Mouse (Mus musculus): ENCODE data around the gene Senp8. TPM values are rescaled to one million over a fixed set of nuclear protein-coding genes. Genes with fewer than 3 reads are reported as not detected.
A peak's percentile ranks its signal among the peaks of the same experiment; 100 is the strongest.

The Senp8 gene
- polyA plus RNA-seq, 1 experiment = 6.1 TPM

DNA sequence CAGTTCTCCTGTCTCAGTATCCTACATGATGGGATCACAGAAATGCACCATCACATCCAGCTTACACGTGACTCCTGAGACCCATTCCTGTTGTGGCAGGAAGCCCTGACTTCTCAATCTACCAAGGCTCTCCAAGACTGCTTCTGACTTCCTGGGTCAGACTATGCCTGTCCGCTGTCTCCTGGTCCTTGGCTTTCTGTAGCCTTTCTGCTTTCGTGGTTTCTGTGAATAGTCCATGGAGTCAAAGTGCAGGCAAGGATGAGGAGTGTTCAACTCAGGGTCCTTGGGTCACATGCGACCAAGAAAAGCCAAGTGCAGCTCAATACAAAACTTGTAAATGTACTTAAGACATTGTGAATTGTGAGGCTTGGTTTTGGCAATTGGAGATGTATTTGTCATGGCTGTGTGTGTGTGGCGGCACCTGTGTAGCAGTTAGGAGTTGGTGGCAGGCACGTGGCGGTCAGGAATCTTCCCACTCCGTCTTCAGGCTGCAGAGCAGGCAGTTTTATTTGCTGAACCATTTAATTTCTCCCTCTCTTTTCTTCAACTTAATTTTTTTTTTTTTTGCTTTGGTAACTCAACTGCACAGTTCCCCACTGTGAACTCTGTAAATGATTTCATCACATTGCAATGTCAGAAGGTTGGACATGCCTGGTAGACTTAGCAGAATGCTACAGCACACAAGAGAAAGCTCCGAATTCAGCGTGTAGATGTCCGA, 22.8 kb downstream of the Senp8 start:
- H3K4me3 ChIP-seq (replicated peaks; ENCODE audit: insufficient read depth, low read depth, low read length) = no peak overlapping the region
- H3K4me1 ChIP-seq (ENCODE audit: control insufficient read depth, insufficient read depth, low read length) = no peaks in the 10 kb centered on the region; the same call in 1 of the 2 replicates
- no peaks in the 10 kb centered on the region for H3K27me3 ChIP-seq (ENCODE audit: control insufficient read depth, insufficient read depth, low read length)
- H3K27ac ChIP-seq (ENCODE audit: insufficient read depth, low read length) = no peak overlapping the region
- no peak for DNase-seq
- no peak for TF ChIP-seq POLR2A (IDR thresholded peaks at IDR 0.05; ENCODE audit: borderline replicate concordance, insufficient read depth, low read length)
- TF ChIP-seq CTCF (IDR thresholded peaks at IDR 0.05; ENCODE audit: borderline replicate concordance, insufficient read depth, low read depth, low read length) = no peak
- 90% methylated on average over 11 of the region's 11 CpGs for WGBS

DNA sequence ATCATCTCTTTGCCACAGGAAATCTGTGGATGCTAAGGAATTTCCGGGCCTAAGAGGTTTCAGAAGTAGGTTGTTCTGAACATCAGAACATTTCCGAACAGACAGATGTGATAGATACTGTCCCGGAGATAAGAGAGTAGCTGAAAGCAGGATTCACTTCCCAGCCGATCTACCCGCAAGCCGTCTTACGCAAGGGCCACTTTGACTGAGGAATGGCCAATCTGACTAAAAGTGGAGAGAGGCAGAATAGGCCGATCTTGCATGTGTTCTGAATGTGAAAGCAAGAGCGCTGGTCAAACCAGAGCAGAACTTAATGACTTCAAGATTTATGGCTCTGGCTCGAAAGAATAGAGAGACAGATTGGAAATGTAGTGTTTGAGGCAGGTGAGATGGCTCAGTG, 25.0 kb downstream of the Senp8 start:
- Histone ChIP-seq H3K27me3 (ENCODE audit: control insufficient read depth, insufficient read depth, low read length) (no peaks in the 10 kb centered on the region), H3K27ac (ENCODE audit: insufficient read depth, low read length) (no peak overlapping the region), H3K4me3 (replicated peaks; ENCODE audit: insufficient read depth, low read depth, low read length) (no peak overlapping the region), H3K4me1 (ENCODE audit: control insufficient read depth, insufficient read depth, low read length) (no peaks in the 10 kb centered on the region; the same call in 1 of the 2 replicates)
- no peak for TF ChIP-seq CTCF (IDR thresholded peaks at IDR 0.05; ENCODE audit: borderline replicate concordance, insufficient read depth, low read depth, low read length)
- TF ChIP-seq POLR2A (IDR thresholded peaks at IDR 0.05; ENCODE audit: borderline replicate concordance, insufficient read depth, low read length) = no peak
- 96% methylated on average over 10 of the region's 10 CpGs for WGBS
- no peak for DNase-seq

DNA sequence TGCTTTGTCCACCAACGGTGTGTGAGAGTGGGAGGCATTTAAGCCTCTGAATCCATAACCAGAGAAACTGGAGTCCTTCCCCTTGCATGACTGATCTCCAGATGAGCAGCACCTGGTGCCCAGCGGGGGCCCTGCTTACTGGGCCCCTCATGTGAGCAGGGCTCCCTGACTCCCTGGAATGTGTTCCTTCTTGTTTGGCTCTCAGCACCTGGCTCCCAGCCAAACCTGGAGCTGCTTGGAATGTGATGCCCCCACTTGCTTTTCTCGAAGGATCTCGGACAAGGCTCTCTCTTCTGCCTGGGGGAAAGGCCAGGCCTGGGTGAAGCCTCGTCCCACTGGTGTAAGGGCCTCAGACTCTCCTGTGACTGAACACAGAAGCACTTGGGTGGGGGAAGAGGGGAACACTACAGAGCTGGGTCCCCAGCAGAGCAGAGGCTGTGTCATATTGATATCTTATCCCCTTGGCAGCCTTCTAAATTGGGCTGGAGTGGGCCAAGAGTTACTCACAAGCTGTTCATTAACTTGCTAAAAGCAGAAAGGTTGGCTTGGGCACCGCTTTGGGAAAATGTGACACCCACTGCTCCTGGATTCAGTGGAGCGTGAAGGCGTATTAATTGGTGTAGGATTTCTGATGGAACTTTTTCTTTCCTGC, 26.6 kb downstream of the Senp8 start:
- TF ChIP-seq CTCF (IDR thresholded peaks at IDR 0.05; ENCODE audit: borderline replicate concordance, insufficient read depth, low read depth, low read length) (no peak), POLR2A (IDR thresholded peaks at IDR 0.05; ENCODE audit: borderline replicate concordance, insufficient read depth, low read length) (no peak)
- 45% methylated on average over 8 of the region's 8 CpGs for WGBS
- H3K4me3 ChIP-seq (replicated peaks; ENCODE audit: insufficient read depth, low read depth, low read length) = no peak overlapping the region
- H3K27me3 ChIP-seq (ENCODE audit: control insufficient read depth, insufficient read depth, low read length) = no peaks in the 10 kb centered on the region
- H3K27ac ChIP-seq (ENCODE audit: insufficient read depth, low read length) = no peak overlapping the region
- DNase-seq = peak; percentile 39 to 42
- H3K4me1 ChIP-seq (ENCODE audit: control insufficient read depth, insufficient read depth, low read length) = no peaks in the 10 kb centered on the region; the same call in 1 of the 2 replicates

DNA sequence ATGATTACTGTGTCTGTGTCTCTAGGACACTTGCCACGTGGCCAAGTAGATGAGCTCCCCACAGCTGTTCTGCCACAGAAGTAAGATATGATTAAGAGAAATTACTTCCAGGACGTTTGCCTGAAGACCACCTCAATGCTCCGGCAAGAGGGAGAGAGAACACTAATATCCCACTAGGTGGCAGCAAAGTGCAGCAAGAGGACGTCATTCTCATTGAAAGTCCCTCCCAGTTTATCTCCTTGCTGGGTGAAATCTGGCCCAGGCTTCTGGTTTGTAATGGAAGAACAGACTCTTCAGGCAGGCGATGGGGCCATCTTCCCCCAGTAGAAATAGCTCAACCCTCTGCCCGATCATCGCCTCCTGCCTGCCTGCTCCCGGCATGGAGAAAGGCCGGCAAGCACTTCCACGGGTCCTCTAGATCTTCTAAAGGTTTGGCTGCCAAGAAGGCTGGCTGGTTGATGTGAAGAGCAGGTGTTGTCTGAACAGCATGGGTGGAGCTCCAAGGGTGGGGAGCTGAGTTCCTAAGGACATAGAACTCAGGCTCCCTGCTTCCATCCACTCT, 27.3 kb downstream of the Senp8 start:
- DNase-seq = peak; percentile 74 to 79

DNA sequence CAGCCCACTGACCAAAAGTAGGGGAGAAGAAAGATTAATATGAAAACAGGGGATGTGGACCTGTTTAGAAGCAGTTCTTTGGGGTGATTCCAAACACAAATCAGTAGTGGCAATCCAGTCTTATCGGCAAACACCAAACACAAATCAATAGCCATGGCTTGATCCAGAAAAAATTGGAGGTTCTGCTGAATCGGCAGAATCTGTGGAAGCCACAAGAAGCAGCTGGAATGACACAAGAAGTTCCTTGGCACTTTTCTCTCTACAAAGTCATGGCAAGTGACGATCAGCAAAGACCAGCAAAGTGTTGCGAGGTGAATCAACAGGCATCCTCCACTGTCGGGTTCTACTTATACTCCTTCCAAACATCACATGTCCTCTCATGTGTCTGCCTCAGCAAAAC, 29.4 kb downstream of the Senp8 start:
- no peak for TF ChIP-seq POLR2A (IDR thresholded peaks at IDR 0.05; ENCODE audit: borderline replicate concordance, insufficient read depth, low read length)
- TF ChIP-seq CTCF (IDR thresholded peaks at IDR 0.05; ENCODE audit: borderline replicate concordance, insufficient read depth, low read depth, low read length) = no peak
- H3K4me3 ChIP-seq (replicated peaks; ENCODE audit: insufficient read depth, low read depth, low read length) = no peak overlapping the region
- WGBS = 85% methylated on average over 5 of the region's 5 CpGs
- no peaks in the 10 kb centered on the region for H3K27me3 ChIP-seq (ENCODE audit: control insufficient read depth, insufficient read depth, low read length)
- no peak for DNase-seq
- H3K27ac ChIP-seq (ENCODE audit: insufficient read depth, low read length) = no peak overlapping the region
- no peaks in the 10 kb centered on the region; the same call in 1 of the 2 replicates for H3K4me1 ChIP-seq (ENCODE audit: control insufficient read depth, insufficient read depth, low read length)

More for the DNA sequence above, 27.3 kb downstream of the Senp8 start:
- Histone ChIP-seq H3K4me1 (ENCODE audit: control insufficient read depth, insufficient read depth, low read length) (no peaks in the 10 kb centered on the region; the same call in 1 of the 2 replicates), H3K27me3 (ENCODE audit: control insufficient read depth, insufficient read depth, low read length) (no peaks in the 10 kb centered on the region), H3K27ac (ENCODE audit: insufficient read depth, low read length) (no peak overlapping the region), H3K4me3 (replicated peaks; ENCODE audit: insufficient read depth, low read depth, low read length) (peak overlapping the region; percentile 50)
- WGBS = 1% methylated on average over 10 of the region's 10 CpGs
- TF ChIP-seq CTCF (IDR thresholded peaks at IDR 0.05; ENCODE audit: borderline replicate concordance, insufficient read depth, low read depth, low read length) (peak; percentile 89), POLR2A (IDR thresholded peaks at IDR 0.05; ENCODE audit: borderline replicate concordance, insufficient read depth, low read length) (no peak)

DNA sequence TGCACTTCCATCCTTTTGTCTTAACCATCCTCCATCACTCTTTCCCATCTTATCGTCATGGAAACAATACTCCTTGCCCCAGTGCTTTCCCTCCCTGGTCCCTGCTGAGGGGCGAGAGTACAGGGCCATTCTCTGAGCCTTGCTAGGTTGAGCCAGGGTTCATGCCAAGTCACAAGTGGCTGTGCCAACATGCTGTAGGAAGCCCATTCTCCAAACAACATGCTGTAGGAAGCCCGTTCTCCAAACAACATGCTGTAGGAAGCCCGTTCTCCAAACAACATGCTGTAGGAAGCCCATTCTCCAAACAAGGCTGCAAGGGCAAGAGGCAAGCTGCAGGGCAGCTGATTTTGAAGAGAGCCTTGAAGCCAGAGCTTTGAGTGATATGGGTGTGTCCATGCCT, 32.3 kb downstream of the Senp8 start:
- no peaks in the 10 kb centered on the region for H3K27me3 ChIP-seq (ENCODE audit: control insufficient read depth, insufficient read depth, low read length)
- 47% methylated on average over 4 of the region's 4 CpGs for WGBS
- DNase-seq = no peak
- H3K4me1 ChIP-seq (ENCODE audit: control insufficient read depth, insufficient read depth, low read length) = no peaks in the 10 kb centered on the region
- no peak overlapping the region for H3K27ac ChIP-seq (ENCODE audit: insufficient read depth, low read length)
- TF ChIP-seq CTCF (IDR thresholded peaks at IDR 0.05; ENCODE audit: borderline replicate concordance, insufficient read depth, low read depth, low read length) (no peak), POLR2A (IDR thresholded peaks at IDR 0.05; ENCODE audit: borderline replicate concordance, insufficient read depth, low read length) (no peak)
- H3K4me3 ChIP-seq (replicated peaks; ENCODE audit: insufficient read depth, low read depth, low read length) = no peak overlapping the region

DNA sequence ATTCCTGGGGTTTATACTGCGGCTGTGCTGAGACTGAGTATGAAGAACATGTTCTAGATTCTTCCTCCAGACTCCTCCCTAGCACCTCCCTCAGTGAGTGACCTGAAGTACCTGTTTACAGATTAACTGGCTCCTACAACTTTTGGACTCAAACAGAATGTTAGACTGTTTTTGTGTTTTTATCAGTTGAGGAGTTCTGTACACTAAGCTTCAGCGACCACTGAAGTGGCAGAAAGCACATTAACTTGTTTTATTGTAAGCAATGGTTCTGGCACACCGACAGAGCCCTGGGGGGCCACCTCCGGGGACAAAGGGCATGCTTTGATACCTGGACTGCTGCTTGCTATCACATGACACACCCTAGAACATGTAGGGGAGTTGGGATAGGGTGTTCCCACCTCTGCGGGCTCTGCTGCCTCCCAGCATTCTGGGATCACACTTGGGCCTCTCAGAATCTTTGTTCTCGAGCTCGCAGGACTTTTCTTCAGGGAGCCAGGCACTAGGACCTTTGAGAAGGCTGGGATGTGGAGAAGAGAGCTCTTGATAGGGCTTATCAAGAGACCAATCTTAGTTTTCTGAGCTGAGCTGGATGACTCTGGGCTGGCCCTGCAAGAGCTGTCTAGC, 34.1 kb downstream of the Senp8 start:
- Histone ChIP-seq H3K27me3 (ENCODE audit: control insufficient read depth, insufficient read depth, low read length) (no peaks in the 10 kb centered on the region), H3K4me3 (replicated peaks; ENCODE audit: insufficient read depth, low read depth, low read length) (no peak overlapping the region), H3K27ac (ENCODE audit: insufficient read depth, low read length) (no peak overlapping the region), H3K4me1 (ENCODE audit: control insufficient read depth, insufficient read depth, low read length) (no peaks in the 10 kb centered on the region)
- TF ChIP-seq CTCF (IDR thresholded peaks at IDR 0.05; ENCODE audit: borderline replicate concordance, insufficient read depth, low read depth, low read length) (no peak), POLR2A (IDR thresholded peaks at IDR 0.05; ENCODE audit: borderline replicate concordance, insufficient read depth, low read length) (no peak)
- 73% methylated on average over 7 of the region's 7 CpGs for WGBS
- no peak for DNase-seq

Measured in cerebellum, adult 2 months (tissue).